Mouse (Mus musculus) heart, embryonic 12.5 days (tissue): ENCODE measurements around the gene Pxn. TPM values are rescaled to one million over a fixed set of nuclear protein-coding genes. Genes with fewer than 3 reads are reported as not detected.
"Not testable (repeated sequence)": the region's sequence is repeated elsewhere in the genome, so short reads cannot be mapped to it uniquely, and the experiment has no call there.

Experiments
- ATAC-seq: fragments of 200-750 bp; cut with Nextera tagmentation; 2 replicates; pipeline ENCODE4 v1.8.0; 2017; ENCODE audit warnings: moderate TSS enrichment, moderate library complexity; ENCODE audit not compliant: insufficient number of reproducible peaks, low FRiP score
- H3K27ac ChIP-seq: fragments of 300-500 bp; sonication (generic); 2 replicates; pipeline ENCODE4 v1.5.1; 2016; ENCODE audit warnings: mild to moderate bottlenecking, moderate library complexity; ENCODE audit not compliant: poor library complexity, severe bottlenecking
- H3K27me3 ChIP-seq: fragments of 300-500 bp; sonication (generic); replicated peaks from 2 replicates; pipeline ENCODE4 v1.6.1; 2016; ENCODE audit warnings: mild to moderate bottlenecking, moderate library complexity
- H3K36me3 ChIP-seq: fragments of 300-500 bp; sonication (generic); 2 replicates; pipeline ENCODE4 v1.6.1; 2016; ENCODE audit warnings: mild to moderate bottlenecking, moderate library complexity
- H3K4me1 ChIP-seq: fragments of 300-500 bp; sonication (generic); replicated peaks from 2 replicates; pipeline ENCODE4 v1.6.1; 2016; ENCODE audit warnings: mild to moderate bottlenecking
- H3K4me2 ChIP-seq: fragments of 300-500 bp; sonication (generic); 2 replicates; pipeline ENCODE4 v1.6.1; 2016; ENCODE audit warnings: mild to moderate bottlenecking, moderate library complexity
- H3K4me3 ChIP-seq: fragments of 300-500 bp; sonication (generic); 2 replicates; pipeline ENCODE4 v1.5.1; 2016; ENCODE audit warnings: mild to moderate bottlenecking
- H3K9ac ChIP-seq: fragments of 300-500 bp; sonication (generic); 2 replicates; pipeline ENCODE4 v1.6.1; 2016; ENCODE audit warnings: mild to moderate bottlenecking, moderate library complexity
- H3K9me3 ChIP-seq: fragments of 300-500 bp; sonication (generic); replicated peaks from 2 replicates; pipeline ENCODE4 v1.6.1; 2016; ENCODE audit warnings: mild to moderate bottlenecking, moderate library complexity
- WGBS: fragments of 180-500 bp; shearing (Covaris S2); methylation state at CpG from one replicate; pipeline ENCODE4 v1.1.7; 2016; 5-methylcytosine and 5-hydroxymethylcytosine counted together
- polyA plus RNA-seq: library from polyadenylated mRNA; unstranded; fragments of >200 nt; fragmentation: Nextera tagmentation; extraction: Ambion mirVana; gene quantifications from 2 replicates; pipeline ENCODE4 v1.2.1, GENCODE M21; 2016

Gene Pxn
- polyA plus RNA-seq, 1 experiment from 2014 or later = 41.1 TPM

GRCm38 (mm10) chr5:115512375-115512774 lies 5.9 kb downstream of the Pxn start:
- H3K4me3 ChIP-seq = no peak overlapping the region
- no peaks in the 10 kb centered on the region for H3K9me3 ChIP-seq
- H3K4me1 ChIP-seq = peaks cover 65% of the 10 kb centered on the region
- no peak overlapping the region for H3K27ac ChIP-seq
- WGBS = 85% methylated on average over 7 of the region's 7 CpGs
- H3K4me2 ChIP-seq = no peak overlapping the region
- ATAC-seq = no peak
- no peak overlapping the region for H3K9ac ChIP-seq
- no peaks in the 10 kb centered on the region for H3K27me3 ChIP-seq
- H3K36me3 ChIP-seq = peaks cover 6% of the 10 kb centered on the region

- no peaks in the 10 kb centered on the region for H3K9me3 ChIP-seq
- no peak overlapping the region for H3K4me3 ChIP-seq
- WGBS = 92% methylated on average over 14 of the region's 14 CpGs
- H3K4me1 ChIP-seq = peaks cover 57% of the 10 kb centered on the region
- peaks cover 10% of the 10 kb centered on the region for H3K36me3 ChIP-seq
- no peaks in the 10 kb centered on the region for H3K27me3 ChIP-seq
- no peak overlapping the region for H3K4me2 ChIP-seq
- H3K27ac ChIP-seq = no peak overlapping the region
- no peak overlapping the region for H3K9ac ChIP-seq
- ATAC-seq = no peak
These were observed 6.8 kb downstream of the Pxn start for GRCm38 (mm10) chr5:115513246-115513645.

GRCm38 (mm10) chr5:115513721-115514120 lies 7.2 kb downstream of the Pxn start:
- no peak for ATAC-seq
- Histone ChIP-seq H3K9ac (no peak overlapping the region), H3K4me2 (no peak overlapping the region), H3K9me3 (no peaks in the 10 kb centered on the region), H3K36me3 (peaks cover 10% of the 10 kb centered on the region), H3K4me3 (no peak overlapping the region), H3K4me1 (peaks cover 52% of the 10 kb centered on the region), H3K27me3 (no peaks in the 10 kb centered on the region), H3K27ac (0 out of 2 replicates have a peak overlapping the region, but pooled peaks have one; percentile 88)
- WGBS = 92% methylated on average over 16 of the region's 16 CpGs

- ATAC-seq = no peak
- Histone ChIP-seq H3K4me2 (peak overlapping the region; percentile 5; the same call in 1 of the 2 replicates), H3K4me3 (no peak overlapping the region), H3K36me3 (peaks cover 15% of the 10 kb centered on the region), H3K27ac (peak overlapping the region; percentile 88), H3K4me1 (peaks cover 51% of the 10 kb centered on the region), H3K9ac (no peak overlapping the region), H3K27me3 (no peaks in the 10 kb centered on the region), H3K9me3 (no peaks in the 10 kb centered on the region)
- WGBS = 83% methylated on average over 6 of the region's 6 CpGs
These were observed 7.9 kb downstream of the Pxn start for GRCm38 (mm10) chr5:115514346-115514745.

GRCm38 (mm10) chr5:115514896-115515587 lies 8.6 kb downstream of the Pxn start:
- Histone ChIP-seq H3K4me1 (peaks cover 48% of the 10 kb centered on the region), H3K4me3 (0 out of 2 replicates have a peak overlapping the region, but pooled peaks have one; percentile 3)

GRCm38 (mm10) chr5:115516081-115516907 lies 9.8 kb downstream of the Pxn start:
- ATAC-seq = peak; percentile 30; the same call in 1 of the 2 replicates
- WGBS = 70% methylated on average over 32 of the region's 32 CpGs
- Histone ChIP-seq H3K4me2 (peak overlapping the region; percentile 20; the same call in 1 of the 2 replicates), H3K4me3 (no peak overlapping the region), H3K27me3 (no peaks in the 10 kb centered on the region), H3K9ac (peak overlapping the region; percentile 27; the same call in 1 of the 2 replicates), H3K36me3 (peaks cover 15% of the 10 kb centered on the region), H3K27ac (peak overlapping the region; percentile 88), H3K4me1 (peaks cover 54% of the 10 kb centered on the region), H3K9me3 (no peaks in the 10 kb centered on the region)

More at GRCm38 (mm10) chr5:115514896-115515587, 8.6 kb downstream of the Pxn start:
- ATAC-seq = peak; percentile 79
- H3K36me3 ChIP-seq = peaks cover 15% of the 10 kb centered on the region
- H3K27me3 ChIP-seq = no peaks in the 10 kb centered on the region
- peak overlapping the region; percentile 47 for H3K4me2 ChIP-seq
- peak overlapping the region; percentile 88 for H3K27ac ChIP-seq
- no peaks in the 10 kb centered on the region for H3K9me3 ChIP-seq
- 55% methylated on average over 20 of the region's 20 CpGs for WGBS
- peak overlapping the region; percentile 35; the same call in 1 of the 2 replicates for H3K9ac ChIP-seq

- Histone ChIP-seq H3K27me3 (no peaks in the 10 kb centered on the region), H3K4me2 (peak overlapping the region; percentile 20; the same call in 1 of the 2 replicates), H3K27ac (peak overlapping the region; percentile 88), H3K36me3 (peaks cover 15% of the 10 kb centered on the region), H3K4me1 (peaks cover 55% of the 10 kb centered on the region), H3K9ac (no peak overlapping the region), H3K9me3 (no peaks in the 10 kb centered on the region), H3K4me3 (no peak overlapping the region)
- 78% methylated on average over 7 of the region's 7 CpGs for WGBS
- no peak for ATAC-seq
These were observed 10.4 kb downstream of the Pxn start for GRCm38 (mm10) chr5:115516908-115517307.

GRCm38 (mm10) chr5:115517501-115517900 lies 11.0 kb downstream of the Pxn start:
- Histone ChIP-seq H3K27me3 (no peaks in the 10 kb centered on the region), H3K36me3 (peaks cover 15% of the 10 kb centered on the region), H3K4me2 (no peak overlapping the region), H3K27ac (no peak overlapping the region), H3K9ac (no peak overlapping the region), H3K9me3 (no peaks in the 10 kb centered on the region), H3K4me3 (no peak overlapping the region), H3K4me1 (peaks cover 61% of the 10 kb centered on the region)
- ATAC-seq = no peak
- 93% methylated on average over 9 of the region's 9 CpGs for WGBS

GRCm38 (mm10) chr5:115518214-115518613 lies 11.7 kb downstream of the Pxn start:
- ATAC-seq, H3K9ac ChIP-seq, H3K4me3 ChIP-seq, H3K9me3 ChIP-seq, H3K27me3 ChIP-seq, H3K27ac ChIP-seq, H3K4me2 ChIP-seq, H3K36me3 ChIP-seq: not testable (repeated sequence)
- WGBS = 80% methylated on average over 8 of the region's 8 CpGs
- H3K4me1 ChIP-seq = peaks cover 68% of the 10 kb centered on the region

- H3K27ac ChIP-seq = peak overlapping the region; percentile 85
- no peak overlapping the region for H3K4me2 ChIP-seq
These were observed 13.9 kb downstream of the Pxn start for GRCm38 (mm10) chr5:115520325-115520869.

More at GRCm38 (mm10) chr5:115520325-115520869, 13.9 kb downstream of the Pxn start:
- Histone ChIP-seq H3K9ac (peak overlapping the region; percentile 47; the same call in 1 of the 2 replicates), H3K4me3 (no peak overlapping the region), H3K4me1 (peaks cover 75% of the 10 kb centered on the region), H3K36me3 (peaks cover 10% of the 10 kb centered on the region; the same call in 1 of the 2 replicates), H3K27me3 (no peaks in the 10 kb centered on the region), H3K9me3 (no peaks in the 10 kb centered on the region)
- 43% methylated on average over 21 of the region's 21 CpGs for WGBS
- no peak for ATAC-seq
